Mouse (Mus musculus) midbrain, embryonic 16.5 days (tissue): ENCODE data around the gene Tlr13. TPM values are rescaled to one million over a fixed set of nuclear protein-coding genes. Genes with fewer than 3 reads are reported as not detected.

ENCODE experiments used
- ATAC-seq: fragments of 200-750 bp; cut with Nextera tagmentation; 2 replicates; pipeline ENCODE4 v1.8.0; 2017; ENCODE audit warnings: moderate TSS enrichment
- H3K27ac ChIP-seq: fragments of 300-500 bp; sonication (generic); 2 replicates; pipeline ENCODE4 v1.5.1; 2014; ENCODE audit warnings: mild to moderate bottlenecking, low read length, mixed read lengths
- H3K27me3 ChIP-seq: fragments of 300-500 bp; sonication (generic); 2 replicates; pipeline ENCODE4 v1.6.1; 2014; ENCODE audit warnings: low read depth, low read length, mixed read lengths; ENCODE audit not compliant: control insufficient read depth, insufficient read depth
- H3K36me3 ChIP-seq: fragments of 300-500 bp; sonication (generic); 2 replicates; pipeline ENCODE4 v1.6.1; 2014; ENCODE audit warnings: mild to moderate bottlenecking, low read length, moderate library complexity, mixed read lengths; ENCODE audit not compliant: control insufficient read depth, insufficient read depth
- H3K4me1 ChIP-seq: fragments of 300-500 bp; sonication (generic); 2 replicates; pipeline ENCODE4 v1.6.1; 2014; ENCODE audit warnings: mild to moderate bottlenecking, low read length, mixed read lengths; ENCODE audit not compliant: control insufficient read depth, insufficient read depth
- H3K4me2 ChIP-seq: fragments of 300-500 bp; sonication (generic); 2 replicates; pipeline ENCODE4 v1.6.1; 2014; ENCODE audit warnings: mild to moderate bottlenecking, low read length, mixed read lengths
- H3K4me3 ChIP-seq: fragments of 300-500 bp; sonication (generic); 2 replicates; pipeline ENCODE4 v1.5.1; 2014; ENCODE audit warnings: low read depth, mild to moderate bottlenecking, low read length, moderate library complexity, mixed read lengths
- H3K9ac ChIP-seq: fragments of 300-500 bp; sonication (generic); 2 replicates; pipeline ENCODE4 v1.6.1; 2014; ENCODE audit warnings: low read depth, low read length, mixed read lengths
- H3K9me3 ChIP-seq: fragments of 300-500 bp; sonication (generic); replicated peaks from 2 replicates; pipeline ENCODE4 v1.6.1; 2014; ENCODE audit warnings: mild to moderate bottlenecking, low read length, mixed read lengths; ENCODE audit not compliant: control insufficient read depth, poor library complexity, severe bottlenecking
- WGBS: fragments of 180-500 bp; shearing (Covaris S2); extraction: QIAGEN DNeasy Blood & Tissue Kit; methylation state at CpG from one replicate; pipeline ENCODE4 v1.1.7; 2014; 5-methylcytosine and 5-hydroxymethylcytosine counted together
- polyA plus RNA-seq: library from polyadenylated mRNA; unstranded; fragments of >200 nt; fragmentation: Nextera tagmentation; extraction: Ambion mirVana; gene quantifications from 2 replicates; pipeline ENCODE4 v1.2.1, GENCODE M21; 2015

The Tlr13 gene
- polyA plus RNA-seq, 1 experiment from 2014 or later, result 0.19 TPM

DNA sequence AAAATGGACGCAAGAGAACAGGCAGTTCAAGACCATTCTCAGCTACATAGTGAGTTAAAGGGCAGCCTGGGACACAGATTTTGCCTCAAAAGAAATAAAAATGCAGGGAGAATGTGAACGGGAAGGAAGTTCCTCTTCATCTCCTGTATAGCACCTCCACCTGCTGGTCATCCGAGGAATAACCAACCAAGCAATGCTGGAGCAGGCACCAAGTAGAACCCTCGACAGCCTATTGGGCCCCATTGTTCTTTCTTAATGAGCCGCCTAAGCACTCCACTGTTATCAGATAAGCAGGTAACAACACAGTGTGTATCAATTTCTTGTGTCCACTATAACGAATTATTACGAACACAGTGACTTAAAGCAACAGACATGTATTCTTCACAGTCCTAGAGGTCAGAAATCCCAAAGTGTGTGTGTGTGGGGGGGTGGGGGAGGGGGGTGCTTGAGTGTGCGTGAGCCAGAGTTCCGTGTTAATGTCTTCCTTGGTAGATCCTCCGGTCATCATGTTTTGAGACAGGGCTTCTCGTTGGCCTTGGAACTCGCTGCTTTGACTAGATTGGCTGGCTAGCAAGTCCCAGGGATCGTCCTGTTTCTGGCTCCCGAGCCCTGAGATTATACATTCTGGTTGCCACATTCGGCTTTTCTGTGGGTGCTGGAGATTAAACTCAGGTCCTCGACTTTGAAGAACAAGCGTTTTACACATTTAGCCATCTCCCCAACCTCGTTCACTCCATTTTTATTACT lies 28.3 kb downstream of the Tlr13 start:
- peak overlapping the region; percentile 47 for H3K4me2 ChIP-seq
- H3K4me1 ChIP-seq, result no peaks in the 10 kb centered on the region
- H3K9ac ChIP-seq, result peak overlapping the region; percentile 5; the same call in 1 of the 2 replicates
- peak overlapping the region; percentile 31 for H3K4me3 ChIP-seq
- H3K27ac ChIP-seq, result no peak overlapping the region
- H3K36me3 ChIP-seq, result no peaks in the 10 kb centered on the region
- ATAC-seq, result peak; percentile 88
- no peaks in the 10 kb centered on the region for H3K27me3 ChIP-seq
- 27% methylated on average over 18 of the region's 18 CpGs for WGBS
- H3K9me3 ChIP-seq, result no peaks in the 10 kb centered on the region

DNA sequence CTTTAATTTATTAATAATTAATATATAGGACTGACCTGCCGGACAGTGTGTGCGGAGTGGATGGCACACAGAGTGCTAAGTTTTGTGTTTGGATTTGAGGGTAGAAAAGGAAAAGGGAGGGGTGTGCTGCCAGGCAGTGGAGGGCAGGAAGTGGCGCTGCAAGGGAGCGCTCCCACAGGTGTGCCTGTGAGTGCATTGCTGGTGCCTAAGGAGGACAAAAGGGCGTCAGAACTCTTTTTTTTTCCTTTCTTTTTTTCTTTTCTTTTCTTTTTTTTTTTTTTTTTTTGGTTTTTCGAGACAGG lies 28.8 kb downstream of the Tlr13 start:
- peak; percentile 67; the same call in 1 of the 2 replicates for ATAC-seq
- Histone ChIP-seq H3K9ac (peak overlapping the region; percentile 5; the same call in 1 of the 2 replicates), H3K4me1 (no peaks in the 10 kb centered on the region), H3K27ac (no peak overlapping the region), H3K36me3 (no peaks in the 10 kb centered on the region), H3K9me3 (no peaks in the 10 kb centered on the region), H3K4me3 (peak overlapping the region; percentile 31; the same call in 1 of the 2 replicates), H3K4me2 (peak overlapping the region; percentile 47), H3K27me3 (no peaks in the 10 kb centered on the region)
- 68% methylated on average over 5 of the region's 6 CpGs for WGBS

GRCm38 (mm10) chrX:106176331-106176730 lies 33.3 kb downstream of the Tlr13 start:
- Histone ChIP-seq H3K4me3 (no peak overlapping the region), H3K9me3 (no peaks in the 10 kb centered on the region), H3K27ac (no peak overlapping the region), H3K27me3 (no peaks in the 10 kb centered on the region), H3K36me3 (no peaks in the 10 kb centered on the region), H3K4me1 (no peaks in the 10 kb centered on the region), H3K9ac (no peak overlapping the region), H3K4me2 (no peak overlapping the region)
- WGBS, result 57% methylated on average over 9 of the region's 9 CpGs
- ATAC-seq, result no peak

GRCm38 (mm10) chrX:106184279-106184678 lies 41.3 kb downstream of the Tlr13 start:
- 35% methylated on average over 4 of the region's 4 CpGs for WGBS
- ATAC-seq, result no peak

DNA sequence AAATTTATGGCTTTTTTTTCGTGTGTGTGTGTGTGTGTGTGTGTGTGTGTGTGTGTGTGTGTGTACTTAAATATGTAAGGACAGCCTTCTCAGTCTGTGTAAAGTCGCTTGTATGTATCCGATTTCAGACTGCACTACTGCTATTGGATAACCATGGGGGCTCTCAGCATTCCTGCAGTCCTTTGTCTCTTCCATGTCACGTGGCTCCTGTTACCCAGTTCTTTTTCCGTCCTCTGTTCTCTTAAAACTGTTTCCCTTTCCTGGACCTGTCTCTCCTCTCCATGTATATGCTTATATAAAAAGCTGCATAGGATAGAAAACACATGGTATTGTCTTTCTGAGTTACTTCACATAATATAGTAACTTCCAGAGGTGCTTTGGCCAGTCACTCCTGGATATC lies 42.7 kb downstream of the Tlr13 start:
- 22% methylated on average over 5 of the region's 5 CpGs for WGBS
- H3K4me3 ChIP-seq, result no peak overlapping the region
- H3K4me1 ChIP-seq, result peaks cover 15% of the 10 kb centered on the region
- no peaks in the 10 kb centered on the region for H3K27me3 ChIP-seq
- ATAC-seq, result no peak
- no peak overlapping the region for H3K9ac ChIP-seq
- no peaks in the 10 kb centered on the region for H3K36me3 ChIP-seq
- H3K4me2 ChIP-seq, result peak overlapping the region; percentile 44; the same call in 1 of the 2 replicates
- H3K27ac ChIP-seq, result peak overlapping the region; percentile 87
- no peaks in the 10 kb centered on the region for H3K9me3 ChIP-seq

More at GRCm38 (mm10) chrX:106184279-106184678, 41.3 kb downstream of the Tlr13 start:
- Histone ChIP-seq H3K27me3 (no peaks in the 10 kb centered on the region), H3K4me1 (peaks cover 12% of the 10 kb centered on the region), H3K27ac (no peak overlapping the region), H3K4me3 (no peak overlapping the region), H3K9me3 (no peaks in the 10 kb centered on the region), H3K9ac (no peak overlapping the region), H3K4me2 (no peak overlapping the region), H3K36me3 (no peaks in the 10 kb centered on the region)

GRCm38 (mm10) chrX:106186713-106187649 lies 44.0 kb downstream of the Tlr13 start, which contains the start of gene Pgk1:
Pgk1 (plus strand) TSS chrX:106187100.
- Histone ChIP-seq H3K9ac (peak within 1 kb of the TSS; percentile 60), H3K4me2 (peak within 1 kb of the TSS; percentile 60), H3K27me3 (no peaks in the 10 kb centered on the region), H3K36me3 (no peaks in the 10 kb centered on the region), H3K27ac (peak within 1 kb of the TSS; percentile 87), H3K9me3 (no peaks in the 10 kb centered on the region), H3K4me1 (peaks cover 15% of the 10 kb centered on the region), H3K4me3 (peak within 1 kb of the TSS; percentile 44)
- ATAC-seq, result peak; percentile 99
- 13% methylated on average over 51 of the region's 55 CpGs for WGBS

- H3K36me3 ChIP-seq, result no peaks in the 10 kb centered on the region
- H3K4me3 ChIP-seq, result peak overlapping the region; percentile 44
- H3K9ac ChIP-seq, result peak overlapping the region; percentile 57
- H3K4me1 ChIP-seq, result peaks cover 15% of the 10 kb centered on the region
- peak overlapping the region; percentile 60 for H3K4me2 ChIP-seq
- no peaks in the 10 kb centered on the region for H3K9me3 ChIP-seq
- no peak for ATAC-seq
- H3K27ac ChIP-seq, result peak overlapping the region; percentile 25
- WGBS, result 13% methylated on average over 12 of the region's 12 CpGs
- H3K27me3 ChIP-seq, result no peaks in the 10 kb centered on the region
Measured at GRCm38 (mm10) chrX:106187737-106188136, 44.7 kb downstream of the Tlr13 start.

DNA sequence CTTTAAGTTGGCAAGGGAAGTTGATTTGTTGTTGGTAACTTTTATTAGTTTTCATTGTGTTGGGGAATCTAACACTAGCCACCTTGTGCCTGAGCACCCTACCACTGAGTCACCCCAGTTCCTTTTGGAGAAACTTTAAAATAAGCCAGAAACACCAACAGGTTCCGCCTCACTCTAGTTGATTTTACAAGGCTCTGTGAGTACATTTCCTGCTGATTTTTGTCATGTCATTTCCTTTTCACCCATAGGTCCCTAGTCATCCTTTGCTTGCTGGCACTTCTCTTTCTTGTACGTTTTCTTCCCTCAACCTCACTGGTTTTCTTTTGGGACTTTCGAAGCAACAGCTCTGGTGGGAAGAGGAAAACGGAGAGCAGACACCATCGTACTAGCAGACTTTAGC lies 46.4 kb downstream of the Tlr13 start:
- WGBS, result 52% methylated on average over 5 of the region's 5 CpGs
- Histone ChIP-seq H3K27me3 (no peaks in the 10 kb centered on the region), H3K9me3 (no peaks in the 10 kb centered on the region), H3K36me3 (no peaks in the 10 kb centered on the region), H3K9ac (no peak overlapping the region), H3K4me2 (peak overlapping the region; percentile 60), H3K27ac (no peak overlapping the region), H3K4me1 (peaks cover 15% of the 10 kb centered on the region), H3K4me3 (no peak overlapping the region)
- no peak for ATAC-seq
